Mouse (Mus musculus) stomach, embryonic 15.5 days (tissue): ENCODE data around the gene Rag1. TPM values are rescaled to one million over a fixed set of nuclear protein-coding genes. Genes with fewer than 3 reads are reported as not detected.

Experiments
- ATAC-seq: fragments of 200-750 bp; cut with Nextera tagmentation; 2 replicates; pipeline ENCODE4 v1.8.0; 2017; ENCODE audit warnings: low read depth, moderate number of reproducible peaks, moderate TSS enrichment; ENCODE audit not compliant: insufficient read depth, low FRiP score
- H3K27ac ChIP-seq: fragments of 300-500 bp; sonication (generic); 2 replicates; pipeline ENCODE4 v1.5.1; 2015; ENCODE audit warnings: mild to moderate bottlenecking, inconsistent platforms
- H3K27me3 ChIP-seq: fragments of 300-500 bp; sonication (generic); replicated peaks from 2 replicates; pipeline ENCODE4 v1.6.1; 2015; ENCODE audit warnings: inconsistent platforms
- H3K36me3 ChIP-seq: fragments of 300-500 bp; sonication (generic); 2 replicates; pipeline ENCODE4 v1.6.1; 2015; ENCODE audit warnings: inconsistent platforms
- H3K4me1 ChIP-seq: fragments of 300-500 bp; sonication (generic); 2 replicates; pipeline ENCODE4 v1.6.1; 2015; ENCODE audit warnings: inconsistent platforms
- H3K4me2 ChIP-seq: fragments of 300-500 bp; sonication (generic); 2 replicates; pipeline ENCODE4 v1.6.1; 2015; ENCODE audit warnings: mild to moderate bottlenecking, inconsistent platforms
- H3K4me3 ChIP-seq: fragments of 300-500 bp; sonication (generic); replicated peaks from 2 replicates; pipeline ENCODE4 v1.5.1; 2015; ENCODE audit warnings: inconsistent platforms
- H3K9ac ChIP-seq: fragments of 300-500 bp; sonication (generic); 2 replicates; pipeline ENCODE4 v1.6.1; 2015; ENCODE audit warnings: inconsistent platforms
- H3K9me3 ChIP-seq: fragments of 300-500 bp; sonication (generic); 2 replicates; pipeline ENCODE4 v1.6.1; 2016; ENCODE audit warnings: inconsistent platforms
- WGBS: fragments of 180-500 bp; shearing (Covaris S2); methylation state at CpG from one replicate; pipeline ENCODE4 v1.1.7; 2015; 5-methylcytosine and 5-hydroxymethylcytosine counted together
- polyA plus RNA-seq: library from polyadenylated mRNA; unstranded; fragments of >200 nt; fragmentation: Nextera tagmentation; extraction: Ambion mirVana; gene quantifications from 2 replicates; pipeline ENCODE4 v1.2.1, GENCODE M21; 2015

Rag1 gene
- polyA plus RNA-seq, 1 experiment from 2014 or later, result 0.10 TPM

DNA sequence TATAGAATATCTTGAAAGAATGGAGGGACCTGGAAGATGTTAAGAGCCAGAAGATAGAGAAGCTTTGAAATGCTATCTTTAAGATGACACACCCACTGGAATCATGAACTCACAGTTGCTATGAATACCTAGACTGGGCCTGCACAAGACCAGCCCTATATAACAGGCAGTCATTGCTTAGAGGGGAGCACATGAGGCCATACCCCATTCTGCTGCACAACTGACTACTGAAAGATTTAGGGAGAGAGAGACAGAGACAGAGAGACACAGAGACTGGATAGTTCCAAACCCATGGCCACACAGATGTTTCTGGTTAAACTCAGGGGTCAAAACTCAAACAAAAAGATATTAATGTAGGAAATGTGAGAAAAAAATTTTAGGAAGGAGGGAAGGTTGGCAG is 22.1 kb downstream of the Rag1 start:
- H3K9me3 ChIP-seq, result no peaks in the 10 kb centered on the region
- H3K4me1 ChIP-seq, result no peaks in the 10 kb centered on the region
- H3K27me3 ChIP-seq, result no peaks in the 10 kb centered on the region
- H3K4me3 ChIP-seq, result no peak overlapping the region
- no peak overlapping the region for H3K4me2 ChIP-seq
- ATAC-seq, result no peak
- H3K36me3 ChIP-seq, result no peaks in the 10 kb centered on the region
- no peak overlapping the region for H3K27ac ChIP-seq
- H3K9ac ChIP-seq, result no peak overlapping the region

DNA sequence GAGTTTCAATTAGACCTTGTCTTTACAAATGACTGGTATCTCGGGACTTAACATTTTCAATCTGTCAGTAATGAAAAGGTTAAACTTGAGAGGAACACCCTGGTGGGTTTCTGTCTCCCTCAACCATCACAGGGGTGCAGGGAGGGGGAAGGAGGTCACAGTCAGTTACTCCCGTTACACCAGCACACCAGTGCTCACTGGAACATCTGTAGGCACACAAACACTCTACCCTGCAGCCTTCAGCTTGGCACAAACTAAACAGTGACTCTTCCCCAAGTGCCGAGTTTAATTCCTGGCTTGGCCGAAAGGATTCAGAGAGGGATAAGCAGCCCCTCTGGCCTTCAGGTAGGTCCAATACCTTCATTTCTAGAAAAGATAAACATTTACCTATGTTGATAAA is 24.8 kb downstream of the Rag1 start, which contains the start of gene Rag2:
Gene Rag2, plus strand, starts transcription at position 193 of the 400 bp plus-strand sequence.
- no peaks in the 10 kb centered on the region for H3K4me1 ChIP-seq
- H3K9ac ChIP-seq, result no peak within 1 kb of the TSS
- ATAC-seq, result no peak
- 46% methylated on average over 4 of the region's 4 CpGs for WGBS
- no peaks in the 10 kb centered on the region for H3K36me3 ChIP-seq
- no peaks in the 10 kb centered on the region for H3K27me3 ChIP-seq
- no peaks in the 10 kb centered on the region for H3K9me3 ChIP-seq
- H3K4me2 ChIP-seq, result no peak within 1 kb of the TSS
- H3K4me3 ChIP-seq, result no peak within 1 kb of the TSS
- H3K27ac ChIP-seq, result no peak within 1 kb of the TSS

DNA sequence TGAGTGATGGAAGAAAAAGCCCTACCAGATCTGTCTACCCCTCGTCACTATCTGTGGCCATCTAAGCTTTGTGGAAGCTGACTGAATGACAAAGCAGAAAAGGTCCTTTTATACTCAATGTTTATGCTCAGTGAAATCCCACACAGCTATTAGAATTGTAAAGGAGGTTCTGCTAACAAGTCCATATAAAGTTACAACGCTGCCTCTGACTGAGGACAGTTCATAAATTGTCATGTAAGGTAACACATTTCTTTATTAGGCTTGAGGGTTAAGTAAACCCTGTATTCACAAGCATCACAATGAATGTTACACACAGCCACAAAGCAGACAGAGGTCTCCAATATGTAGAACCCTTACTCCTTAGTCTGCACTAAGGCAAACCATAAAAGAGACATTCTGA is 25.3 kb downstream of the Rag1 start:
- ATAC-seq, result no peak
- Histone ChIP-seq H3K27ac (no peak overlapping the region), H3K4me1 (no peaks in the 10 kb centered on the region), H3K9ac (no peak overlapping the region), H3K4me2 (no peak overlapping the region), H3K4me3 (no peak overlapping the region), H3K9me3 (no peaks in the 10 kb centered on the region), H3K36me3 (no peaks in the 10 kb centered on the region), H3K27me3 (no peaks in the 10 kb centered on the region)
- 54% methylated on average over 2 of the region's 2 CpGs for WGBS

DNA sequence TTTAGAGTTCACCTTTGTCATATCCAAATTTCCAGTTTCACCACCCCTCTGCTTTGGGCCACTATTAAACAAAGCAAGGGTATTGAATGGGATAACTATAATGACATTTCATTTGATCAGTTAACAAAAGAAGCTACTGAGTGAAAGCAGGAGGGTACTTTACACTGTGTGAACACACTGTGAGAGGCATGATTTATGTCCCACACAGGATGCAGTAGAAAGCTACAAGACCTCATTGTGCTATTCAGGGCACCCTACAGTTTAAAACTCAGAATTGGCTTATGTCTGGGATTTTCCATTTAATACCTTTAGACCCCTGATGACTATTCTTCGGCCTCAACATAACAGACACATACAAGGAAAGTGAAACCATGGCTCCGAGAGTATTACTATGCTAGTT is 26.3 kb downstream of the Rag1 start:
- no peak overlapping the region for H3K4me2 ChIP-seq
- H3K27me3 ChIP-seq, result no peaks in the 10 kb centered on the region
- no peaks in the 10 kb centered on the region for H3K4me1 ChIP-seq
- H3K4me3 ChIP-seq, result no peak overlapping the region
- 85% methylated on average over 2 of the region's 2 CpGs for WGBS
- H3K36me3 ChIP-seq, result no peaks in the 10 kb centered on the region
- ATAC-seq, result no peak
- no peak overlapping the region for H3K9ac ChIP-seq
- H3K9me3 ChIP-seq, result no peaks in the 10 kb centered on the region
- H3K27ac ChIP-seq, result no peak overlapping the region

DNA sequence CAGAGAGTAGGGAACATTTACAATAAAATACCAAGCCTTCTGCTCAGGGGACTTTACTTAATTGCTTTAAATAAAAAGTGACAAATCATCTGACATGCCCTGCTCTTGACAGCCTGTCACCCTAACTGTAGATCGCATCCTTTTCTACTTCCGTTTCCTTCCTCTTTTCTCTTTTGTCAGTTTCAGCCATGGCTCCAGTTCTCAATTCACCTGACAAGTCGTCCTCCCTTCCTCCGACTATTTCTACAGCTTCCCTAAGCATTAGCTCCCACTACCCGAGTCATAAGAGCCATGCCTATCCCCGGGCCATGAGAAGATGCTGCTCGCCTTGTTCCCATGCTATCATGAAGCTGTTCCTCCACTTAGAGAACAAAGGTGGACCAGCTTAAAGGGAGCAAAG is 27.7 kb downstream of the Rag1 start:
- no peaks in the 10 kb centered on the region for H3K4me1 ChIP-seq
- H3K9ac ChIP-seq, result no peak overlapping the region
- H3K4me2 ChIP-seq, result no peak overlapping the region
- WGBS, result 69% methylated on average over 7 of the region's 7 CpGs
- no peaks in the 10 kb centered on the region for H3K36me3 ChIP-seq
- no peak overlapping the region for H3K27ac ChIP-seq
- ATAC-seq, result no peak
- no peaks in the 10 kb centered on the region for H3K9me3 ChIP-seq
- H3K4me3 ChIP-seq, result no peak overlapping the region
- H3K27me3 ChIP-seq, result no peaks in the 10 kb centered on the region

DNA sequence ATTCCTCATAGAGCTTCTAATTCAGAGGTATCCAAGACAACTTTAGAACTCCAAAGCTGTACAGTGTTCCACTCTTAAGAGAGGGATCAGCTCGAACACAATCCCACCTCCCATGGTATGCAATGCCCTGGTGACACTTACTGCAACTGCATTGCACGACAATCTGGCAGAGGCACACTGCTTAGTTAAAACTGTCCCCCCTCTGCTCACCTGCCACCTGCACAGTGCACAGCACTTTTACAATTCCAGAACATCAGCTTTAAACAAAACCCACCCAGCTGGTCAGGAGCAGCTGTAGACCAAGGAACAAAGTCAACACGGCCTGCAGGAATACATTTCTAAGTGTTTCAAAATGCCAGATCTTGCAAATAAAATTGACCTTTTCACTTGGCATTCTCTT is 28.4 kb downstream of the Rag1 start:
- no peaks in the 10 kb centered on the region for H3K9me3 ChIP-seq
- H3K4me2 ChIP-seq, result no peak overlapping the region
- no peaks in the 10 kb centered on the region for H3K27me3 ChIP-seq
- H3K9ac ChIP-seq, result no peak overlapping the region
- no peaks in the 10 kb centered on the region for H3K36me3 ChIP-seq
- H3K4me3 ChIP-seq, result no peak overlapping the region
- no peak for ATAC-seq
- no peaks in the 10 kb centered on the region for H3K4me1 ChIP-seq
- H3K27ac ChIP-seq, result no peak overlapping the region
- 56% methylated on average over 3 of the region's 3 CpGs for WGBS

DNA sequence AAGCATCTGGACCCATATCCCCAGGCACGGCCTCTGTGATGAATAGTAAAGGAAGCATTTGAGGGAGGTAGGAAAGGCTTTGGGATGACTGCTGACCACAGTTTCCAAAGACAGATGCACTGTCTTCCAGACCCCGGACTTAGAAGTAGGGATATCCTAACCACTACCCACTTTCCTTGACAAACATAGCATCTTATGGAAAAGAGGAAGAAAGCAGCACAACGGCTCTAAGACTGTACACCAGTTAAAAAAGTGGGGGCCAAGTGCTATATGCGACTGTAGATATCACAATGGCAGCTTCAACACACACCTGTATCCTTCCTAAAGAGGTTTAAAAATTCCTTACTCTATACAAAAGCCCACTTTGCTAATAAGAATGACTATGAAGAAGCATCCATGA is 30.9 kb downstream of the Rag1 start:
- Histone ChIP-seq H3K27ac (no peak overlapping the region), H3K4me3 (no peak overlapping the region), H3K36me3 (no peaks in the 10 kb centered on the region), H3K9me3 (no peaks in the 10 kb centered on the region), H3K27me3 (no peaks in the 10 kb centered on the region), H3K9ac (no peak overlapping the region), H3K4me1 (no peaks in the 10 kb centered on the region), H3K4me2 (no peak overlapping the region)
- WGBS, result 81% methylated on average over 4 of the region's 4 CpGs
- no peak for ATAC-seq

DNA sequence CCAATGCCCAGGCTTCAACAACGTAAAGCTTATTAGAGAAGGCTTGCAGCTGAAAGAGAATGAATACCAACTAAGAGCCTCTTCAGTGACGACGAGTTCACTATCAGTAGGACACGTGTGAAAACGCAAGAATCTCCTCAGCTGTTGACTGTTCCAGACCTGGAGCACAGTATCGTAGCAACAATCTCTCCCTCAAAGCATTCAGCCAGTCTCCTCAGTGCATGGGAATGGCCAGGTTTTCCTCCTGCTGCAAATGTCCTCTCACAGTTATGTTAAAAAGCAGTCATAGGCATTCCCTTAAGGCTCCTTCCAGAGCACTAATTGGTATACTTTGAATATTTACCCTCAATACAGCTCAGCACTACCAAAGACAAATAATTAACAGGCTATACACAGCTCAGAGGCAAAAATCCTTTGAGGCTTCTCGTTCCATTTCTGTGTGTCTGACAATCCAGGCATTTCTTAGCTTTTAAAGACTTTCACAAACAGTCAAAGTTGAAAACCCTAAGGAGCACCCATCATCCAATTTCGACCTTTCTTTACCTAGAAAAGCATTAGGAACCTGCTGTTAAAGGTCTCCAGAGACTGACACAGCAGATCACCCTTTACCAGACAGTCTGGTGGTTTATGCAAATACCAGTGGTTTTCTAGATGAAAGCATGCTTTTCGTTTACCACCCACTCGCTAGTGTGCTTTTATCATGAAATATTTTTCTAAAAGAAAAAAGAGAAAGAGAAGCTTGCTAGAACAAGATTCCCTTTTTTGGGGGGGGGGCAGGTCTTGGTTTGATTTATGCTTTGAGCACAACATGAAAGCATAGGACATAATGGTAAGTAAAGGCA is 33.6 kb downstream of the Rag1 start:
- no peaks in the 10 kb centered on the region for H3K36me3 ChIP-seq
- no peak overlapping the region for H3K9ac ChIP-seq
- H3K4me2 ChIP-seq, result no peak overlapping the region
- WGBS, result 65% methylated on average over 10 of the region's 10 CpGs
- H3K9me3 ChIP-seq, result no peaks in the 10 kb centered on the region
- H3K27me3 ChIP-seq, result no peaks in the 10 kb centered on the region
- H3K4me1 ChIP-seq, result no peaks in the 10 kb centered on the region
- no peak overlapping the region for H3K4me3 ChIP-seq
- ATAC-seq, result no peak
- no peak overlapping the region for H3K27ac ChIP-seq

DNA sequence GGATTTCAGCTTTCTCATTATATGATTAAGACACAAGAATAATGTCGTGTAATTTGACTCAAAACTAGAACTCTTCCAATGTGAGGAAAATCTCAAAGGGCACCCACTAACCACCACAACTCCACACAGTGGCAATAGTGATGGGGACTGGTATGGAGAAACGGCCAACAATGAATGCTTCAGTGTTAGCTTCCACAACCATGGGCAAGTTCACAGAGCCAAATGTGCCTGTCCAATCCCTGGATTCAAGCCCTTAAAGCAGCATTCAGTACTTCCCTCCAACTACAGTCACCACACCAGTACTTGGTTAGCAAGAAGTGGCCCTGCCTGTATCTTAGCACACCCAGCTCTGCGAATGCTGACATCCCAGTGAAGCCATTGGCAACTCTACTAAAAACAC is 38.4 kb downstream of the Rag1 start:
- 92% methylated on average over 3 of the region's 3 CpGs for WGBS

DNA sequence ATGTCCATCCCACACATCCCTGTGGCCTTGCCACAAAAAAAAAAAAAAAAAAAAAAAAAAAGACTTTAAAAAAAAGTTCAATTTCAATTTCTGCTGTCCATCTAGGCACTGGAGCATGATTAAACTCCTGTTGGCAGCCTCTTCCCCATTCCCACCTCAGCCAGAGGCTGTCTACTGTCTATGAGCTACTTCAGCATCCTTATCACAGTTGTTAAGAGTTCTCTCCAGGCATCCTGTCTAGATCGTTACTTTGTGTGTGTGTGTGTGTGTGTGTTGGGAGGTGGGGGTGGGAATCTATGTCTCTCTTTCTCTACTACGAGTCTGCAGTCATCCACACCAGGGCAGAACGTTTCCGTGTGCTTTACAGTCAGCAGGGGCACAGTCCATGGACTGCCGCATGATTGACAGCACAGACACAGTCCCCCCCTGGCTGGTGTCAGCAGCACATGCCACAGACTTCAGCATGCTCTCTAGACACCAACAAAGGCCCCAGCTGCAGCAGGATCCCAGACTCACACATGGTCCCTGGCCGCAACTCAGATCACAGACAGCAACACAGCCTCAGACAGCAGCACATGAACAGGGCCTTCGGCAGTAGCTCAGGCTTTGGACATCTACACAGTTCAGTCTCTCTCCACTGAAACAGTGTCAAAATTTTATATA is 40.9 kb downstream of the Rag1 start:
- no peaks in the 10 kb centered on the region for H3K9me3 ChIP-seq
- no peak overlapping the region for H3K9ac ChIP-seq
- H3K27me3 ChIP-seq, result no peaks in the 10 kb centered on the region
- no peak overlapping the region for H3K4me2 ChIP-seq
- H3K4me1 ChIP-seq, result no peaks in the 10 kb centered on the region
- H3K36me3 ChIP-seq, result 0 out of 2 replicates have a peak, but pooled peaks cover 3% of the 10 kb centered on the region
- ATAC-seq, result no peak
- no peak overlapping the region for H3K27ac ChIP-seq
- H3K4me3 ChIP-seq, result no peak overlapping the region
- 80% methylated on average over 7 of the region's 7 CpGs for WGBS

More for the DNA sequence above, 38.4 kb downstream of the Rag1 start:
- no peak overlapping the region for H3K4me3 ChIP-seq
- H3K9ac ChIP-seq, result no peak overlapping the region
- no peak for ATAC-seq
- H3K9me3 ChIP-seq, result no peaks in the 10 kb centered on the region
- no peak overlapping the region for H3K4me2 ChIP-seq
- no peaks in the 10 kb centered on the region for H3K27me3 ChIP-seq
- no peak overlapping the region for H3K27ac ChIP-seq
- H3K4me1 ChIP-seq, result no peaks in the 10 kb centered on the region
- H3K36me3 ChIP-seq, result 0 out of 2 replicates have a peak, but pooled peaks cover 3% of the 10 kb centered on the region

DNA sequence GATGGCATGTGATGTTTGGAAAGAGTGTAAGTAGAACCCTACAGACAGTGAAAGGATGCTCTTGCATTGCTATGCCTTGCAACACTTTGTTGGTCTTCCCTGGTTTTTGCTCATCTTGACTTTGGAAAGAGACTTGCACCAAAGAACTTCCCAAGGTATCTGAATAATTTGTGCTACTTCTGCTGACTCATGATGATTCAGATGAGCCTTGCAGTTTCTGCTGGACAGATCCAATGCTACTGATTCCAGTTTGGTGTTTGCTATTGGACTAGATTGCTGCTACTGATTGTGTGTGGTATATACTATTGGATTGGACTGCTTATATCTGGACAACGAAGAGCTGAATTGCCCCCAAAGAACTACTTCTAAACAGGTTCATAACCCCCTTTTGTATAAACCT is 46.2 kb downstream of the Rag1 start:
- Histone ChIP-seq H3K9ac (no peak overlapping the region), H3K4me3 (no peak overlapping the region), H3K4me1 (peaks cover 5% of the 10 kb centered on the region; the same call in 1 of the 2 replicates), H3K36me3 (no peaks in the 10 kb centered on the region), H3K9me3 (no peaks in the 10 kb centered on the region), H3K27ac (no peak overlapping the region), H3K27me3 (no peaks in the 10 kb centered on the region), H3K4me2 (no peak overlapping the region)
- no peak for ATAC-seq
- 80% methylated on average over 1 of the region's 1 CpGs for WGBS

DNA sequence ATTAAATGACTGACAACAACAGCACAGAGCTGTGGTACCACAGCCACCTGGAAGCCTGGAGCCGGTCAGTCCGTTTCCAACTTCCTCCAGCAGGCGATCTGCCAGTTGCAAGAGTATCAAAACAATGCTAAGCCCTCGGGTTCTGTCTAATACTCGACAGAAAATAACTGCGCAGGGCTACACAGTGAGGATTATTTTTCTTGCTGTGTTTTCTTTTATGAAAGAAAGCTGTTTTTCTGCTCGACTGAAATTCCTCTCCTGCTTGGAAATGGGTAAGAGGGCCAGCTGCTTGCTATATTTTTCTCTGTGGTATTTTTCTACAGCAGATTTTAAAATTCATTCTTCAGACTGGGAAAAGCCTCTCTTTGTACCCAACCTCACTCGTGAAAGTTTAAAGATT is 48.6 kb downstream of the Rag1 start:
- Histone ChIP-seq H3K4me1 (peaks cover 5% of the 10 kb centered on the region; the same call in 1 of the 2 replicates), H3K9ac (no peak overlapping the region), H3K27ac (0 out of 2 replicates have a peak overlapping the region, but pooled peaks have one; percentile 59), H3K27me3 (no peaks in the 10 kb centered on the region), H3K9me3 (no peaks in the 10 kb centered on the region), H3K4me3 (no peak overlapping the region), H3K36me3 (no peaks in the 10 kb centered on the region), H3K4me2 (0 out of 2 replicates have a peak overlapping the region, but pooled peaks have one; percentile 22)
- ATAC-seq, result no peak
- 30% methylated on average over 8 of the region's 8 CpGs for WGBS
